Mouse (Mus musculus) limb, embryonic 15.5 days (tissue): ENCODE data around the gene Prkab1. TPM values are rescaled to one million over a fixed set of nuclear protein-coding genes. Genes with fewer than 3 reads are reported as not detected.

Source experiments
- ATAC-seq: fragments of 200-750 bp; cut with Nextera tagmentation; 2 replicates; pipeline ENCODE4 v1.8.0; 2017; ENCODE audit warnings: low read depth, moderate TSS enrichment; ENCODE audit not compliant: insufficient number of reproducible peaks, low FRiP score, low TSS enrichment
- H3K27ac ChIP-seq: fragments of 300-500 bp; sonication (generic); 2 replicates; pipeline ENCODE4 v1.5.1; 2015; ENCODE audit warnings: moderate library complexity, mild to moderate bottlenecking, inconsistent platforms
- H3K27me3 ChIP-seq: fragments of 300-500 bp; sonication (generic); 2 replicates; pipeline ENCODE4 v1.6.1; 2015; ENCODE audit warnings: inconsistent platforms
- H3K36me3 ChIP-seq: fragments of 300-500 bp; sonication (generic); 2 replicates; pipeline ENCODE4 v1.6.1; 2015; ENCODE audit warnings: inconsistent platforms
- H3K4me1 ChIP-seq: fragments of 300-500 bp; sonication (generic); 2 replicates; pipeline ENCODE4 v1.6.1; 2015; ENCODE audit warnings: inconsistent platforms
- H3K4me2 ChIP-seq: fragments of 300-500 bp; sonication (generic); 2 replicates; pipeline ENCODE4 v1.6.1; 2015; ENCODE audit warnings: mild to moderate bottlenecking, inconsistent platforms
- H3K4me3 ChIP-seq: fragments of 300-500 bp; sonication (generic); 2 replicates; pipeline ENCODE4 v1.5.1; 2015; ENCODE audit warnings: mild to moderate bottlenecking, inconsistent platforms
- H3K9ac ChIP-seq: fragments of 300-500 bp; sonication (generic); 2 replicates; pipeline ENCODE4 v1.6.1; 2015; ENCODE audit warnings: inconsistent platforms
- H3K9me3 ChIP-seq: fragments of 300-500 bp; sonication (generic); 2 replicates; pipeline ENCODE4 v1.6.1; 2016; ENCODE audit warnings: inconsistent platforms
- WGBS: fragments of 180-500 bp; shearing (Covaris S2); methylation state at CpG from one replicate; pipeline ENCODE4 v1.1.7; 2015; 5-methylcytosine and 5-hydroxymethylcytosine counted together
- polyA plus RNA-seq: library from polyadenylated mRNA; unstranded; fragments of >200 nt; fragmentation: Nextera tagmentation; extraction: Ambion mirVana; gene quantifications from 2 replicates; pipeline ENCODE4 v1.2.1, GENCODE M21; 2015

Gene Prkab1
- polyA plus RNA-seq, 1 experiment from 2014 or later, result 61.3 TPM

DNA sequence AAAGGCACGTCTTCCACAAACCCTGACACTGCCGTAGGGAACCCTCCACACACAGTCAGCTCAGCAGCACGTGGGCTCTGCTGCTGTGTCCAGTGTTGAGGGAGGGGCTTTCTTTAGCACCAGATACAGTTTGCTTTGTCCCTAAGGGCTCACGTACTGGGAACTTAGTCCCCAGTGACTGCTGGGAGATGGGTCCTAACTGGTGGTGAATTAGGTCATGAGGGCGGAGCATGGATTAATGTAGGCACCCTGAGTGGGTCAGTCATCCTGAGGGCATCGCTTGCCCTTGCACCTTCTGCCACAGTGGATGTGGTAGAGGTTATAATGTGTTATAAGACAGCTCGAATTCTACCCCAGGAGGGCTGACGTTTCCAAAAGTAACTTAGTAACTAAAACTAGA lies 6.9 kb downstream of the Prkab1 start:
- H3K9me3 ChIP-seq, result no peaks in the 10 kb centered on the region
- no peaks in the 10 kb centered on the region for H3K27me3 ChIP-seq
- no peak overlapping the region for H3K4me3 ChIP-seq
- no peak for ATAC-seq
- H3K4me1 ChIP-seq, result 0 out of 2 replicates have a peak, but pooled peaks cover 2% of the 10 kb centered on the region
- no peak overlapping the region for H3K9ac ChIP-seq
- peaks cover 96% of the 10 kb centered on the region for H3K36me3 ChIP-seq
- no peak overlapping the region for H3K27ac ChIP-seq
- H3K4me2 ChIP-seq, result no peak overlapping the region
- 91% methylated on average over 8 of the region's 8 CpGs for WGBS

DNA sequence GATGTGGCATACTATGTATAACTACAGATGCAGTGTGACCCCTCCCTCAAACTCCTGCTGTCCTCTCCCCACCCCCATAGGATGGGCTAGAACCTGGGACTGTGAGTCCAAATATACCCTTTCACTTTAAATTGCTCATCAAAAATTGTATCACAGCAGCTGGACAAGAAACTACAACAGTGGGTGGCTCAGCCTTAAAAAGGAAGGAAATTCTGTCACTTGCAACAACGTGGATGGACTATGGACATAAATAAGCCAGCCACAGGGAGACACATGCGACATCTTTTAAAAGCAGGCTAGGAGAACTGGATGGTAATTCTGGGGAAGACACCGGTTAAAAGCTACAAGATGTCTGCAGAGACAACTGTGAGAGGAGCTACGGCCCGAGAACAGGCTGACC lies 7.8 kb downstream of the Prkab1 start:
- Histone ChIP-seq H3K4me1 (no peaks in the 10 kb centered on the region), H3K4me3 (no peak overlapping the region), H3K9ac (no peak overlapping the region), H3K4me2 (no peak overlapping the region), H3K27me3 (no peaks in the 10 kb centered on the region), H3K27ac (no peak overlapping the region), H3K9me3 (no peaks in the 10 kb centered on the region), H3K36me3 (peaks cover 89% of the 10 kb centered on the region)
- WGBS, result 94% methylated on average over 5 of the region's 5 CpGs
- ATAC-seq, result no peak

DNA sequence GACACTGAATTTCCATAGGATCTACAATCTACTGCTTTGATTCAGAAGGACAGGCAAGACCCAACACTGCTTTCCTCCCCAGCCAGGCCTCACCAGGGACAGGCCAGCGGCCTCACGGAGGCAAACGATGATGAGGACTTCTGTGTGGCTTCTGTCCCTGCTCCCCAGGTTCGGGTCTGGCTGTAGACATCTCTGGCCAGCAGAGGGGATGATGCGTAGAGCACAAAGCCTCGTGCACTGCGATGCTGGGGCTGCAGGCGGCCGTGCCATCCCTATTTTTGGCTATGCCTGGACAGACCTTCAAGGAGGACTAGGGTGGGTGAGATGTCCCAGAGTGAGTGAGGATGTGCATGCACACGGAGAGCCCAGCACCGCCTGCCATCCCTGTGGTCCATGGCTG lies 10.1 kb downstream of the Prkab1 start:
- Histone ChIP-seq H3K36me3 (peaks cover 66% of the 10 kb centered on the region), H3K9ac (no peak overlapping the region), H3K27me3 (no peaks in the 10 kb centered on the region), H3K9me3 (no peaks in the 10 kb centered on the region), H3K4me1 (no peaks in the 10 kb centered on the region), H3K4me2 (no peak overlapping the region), H3K27ac (no peak overlapping the region), H3K4me3 (no peak overlapping the region)
- ATAC-seq, result no peak
- WGBS, result 93% methylated on average over 11 of the region's 11 CpGs

DNA sequence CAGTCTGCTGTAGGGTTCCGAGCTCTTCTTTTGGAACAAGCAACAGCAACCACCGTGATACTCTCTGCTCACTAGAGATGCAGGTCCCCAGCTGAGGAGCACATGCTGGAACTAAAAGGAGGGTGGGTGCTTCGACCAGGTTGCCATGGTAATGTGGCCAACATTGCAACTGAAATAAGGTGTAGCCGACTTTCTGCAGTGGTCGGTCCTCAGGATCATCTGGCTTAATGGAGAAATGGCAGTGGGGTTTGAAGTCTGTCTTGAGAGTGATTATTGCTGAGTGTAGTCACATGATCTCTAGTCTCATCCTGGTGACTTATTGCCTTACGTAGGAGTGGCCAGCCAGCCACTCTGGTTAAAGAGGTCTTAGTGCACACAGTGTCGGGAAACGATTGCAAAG lies 10.5 kb downstream of the Prkab1 start:
- H3K4me2 ChIP-seq, result no peak overlapping the region
- peaks cover 62% of the 10 kb centered on the region for H3K36me3 ChIP-seq

DNA sequence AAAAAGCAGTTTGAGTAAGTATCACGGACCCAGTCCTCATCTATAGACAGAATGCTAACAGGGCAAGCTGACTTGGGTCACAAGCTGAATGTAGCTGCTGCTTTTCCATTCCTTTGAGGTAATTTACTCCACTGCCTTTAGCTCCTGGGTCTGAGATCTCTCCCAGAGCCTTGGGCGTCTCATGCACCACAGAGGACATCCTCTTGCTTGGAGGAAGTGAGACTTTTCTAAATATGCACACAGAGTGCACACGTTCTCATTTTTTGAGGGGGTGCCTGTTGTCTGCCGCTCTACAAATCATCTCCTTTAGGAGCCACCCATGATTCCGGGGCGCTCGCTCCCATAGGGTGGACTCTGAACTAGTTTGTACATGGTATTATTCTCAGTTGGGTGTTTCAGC lies 11.8 kb downstream of the Prkab1 start:
- no peaks in the 10 kb centered on the region for H3K9me3 ChIP-seq
- no peak for ATAC-seq
- H3K4me1 ChIP-seq, result no peaks in the 10 kb centered on the region
- H3K4me3 ChIP-seq, result no peak overlapping the region
- WGBS, result 90% methylated on average over 7 of the region's 7 CpGs
- peaks cover 49% of the 10 kb centered on the region for H3K36me3 ChIP-seq
- no peak overlapping the region for H3K9ac ChIP-seq
- no peak overlapping the region for H3K27ac ChIP-seq
- H3K4me2 ChIP-seq, result no peak overlapping the region
- H3K27me3 ChIP-seq, result no peaks in the 10 kb centered on the region

More for the DNA sequence above, 10.5 kb downstream of the Prkab1 start:
- no peaks in the 10 kb centered on the region for H3K27me3 ChIP-seq
- no peak for ATAC-seq
- no peak overlapping the region for H3K27ac ChIP-seq
- no peaks in the 10 kb centered on the region for H3K4me1 ChIP-seq
- WGBS, result 84% methylated on average over 8 of the region's 8 CpGs
- no peak overlapping the region for H3K4me3 ChIP-seq
- no peaks in the 10 kb centered on the region for H3K9me3 ChIP-seq
- H3K9ac ChIP-seq, result no peak overlapping the region

DNA sequence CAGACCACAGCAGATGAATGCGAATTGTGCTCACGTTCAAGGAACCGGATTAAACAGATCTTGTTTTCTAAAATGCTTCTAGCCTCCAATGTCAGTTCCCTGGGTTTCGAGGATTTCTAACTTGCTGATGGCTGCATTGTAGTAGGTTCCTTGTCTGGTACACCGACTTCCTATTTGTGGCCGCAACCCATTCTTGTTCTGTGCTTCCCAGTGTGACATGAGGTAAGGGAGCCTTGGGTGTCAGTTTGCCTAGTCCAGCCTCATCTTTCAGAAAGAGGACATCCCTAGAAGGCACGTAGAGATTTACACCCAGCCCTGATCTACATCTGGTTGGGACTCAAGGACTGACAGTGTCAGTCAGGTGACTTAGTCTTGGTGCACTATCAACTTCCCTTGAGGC lies 12.6 kb downstream of the Prkab1 start:
- Histone ChIP-seq H3K9ac (no peak overlapping the region), H3K4me1 (no peaks in the 10 kb centered on the region), H3K4me3 (no peak overlapping the region), H3K27ac (no peak overlapping the region), H3K9me3 (no peaks in the 10 kb centered on the region), H3K4me2 (no peak overlapping the region), H3K36me3 (peaks cover 41% of the 10 kb centered on the region), H3K27me3 (no peaks in the 10 kb centered on the region)
- no peak for ATAC-seq
- WGBS, result 91% methylated on average over 7 of the region's 7 CpGs

DNA sequence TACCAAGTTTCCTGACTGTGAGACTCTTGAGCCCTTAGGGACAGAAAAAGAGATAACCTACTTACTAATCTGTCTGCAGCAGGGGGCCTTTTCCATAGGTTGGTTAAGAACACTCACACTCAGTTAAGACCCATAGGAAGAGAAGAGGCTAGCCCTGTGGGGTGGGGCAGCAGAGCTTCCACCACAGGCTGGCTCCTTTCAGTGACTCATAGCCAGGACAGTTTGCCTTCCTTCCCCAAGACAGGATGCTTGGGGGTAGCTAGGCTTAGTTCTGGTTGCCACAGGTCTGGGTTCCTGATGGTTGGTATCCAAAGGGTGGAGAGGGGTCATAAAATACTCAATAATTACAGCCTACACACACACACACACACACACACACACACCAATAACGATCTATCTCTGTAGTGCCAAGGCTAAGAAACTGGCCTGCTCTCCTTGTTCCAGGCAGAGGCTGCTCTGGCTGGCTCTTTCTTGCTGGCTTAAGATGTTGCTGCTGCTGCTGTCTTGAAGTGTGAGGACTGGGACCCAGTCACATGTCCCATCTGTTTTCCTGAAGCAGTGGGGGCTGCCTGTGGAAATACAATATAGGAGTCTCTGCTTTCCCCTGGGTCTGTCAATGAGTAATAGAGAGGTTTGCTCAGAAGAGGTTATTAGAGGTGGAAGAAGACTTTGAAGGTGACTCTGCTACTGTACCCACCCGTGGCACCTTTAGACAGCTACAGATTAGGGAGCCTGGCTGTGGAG lies 14.3 kb downstream of the Prkab1 start:
- no peaks in the 10 kb centered on the region for H3K9me3 ChIP-seq

DNA sequence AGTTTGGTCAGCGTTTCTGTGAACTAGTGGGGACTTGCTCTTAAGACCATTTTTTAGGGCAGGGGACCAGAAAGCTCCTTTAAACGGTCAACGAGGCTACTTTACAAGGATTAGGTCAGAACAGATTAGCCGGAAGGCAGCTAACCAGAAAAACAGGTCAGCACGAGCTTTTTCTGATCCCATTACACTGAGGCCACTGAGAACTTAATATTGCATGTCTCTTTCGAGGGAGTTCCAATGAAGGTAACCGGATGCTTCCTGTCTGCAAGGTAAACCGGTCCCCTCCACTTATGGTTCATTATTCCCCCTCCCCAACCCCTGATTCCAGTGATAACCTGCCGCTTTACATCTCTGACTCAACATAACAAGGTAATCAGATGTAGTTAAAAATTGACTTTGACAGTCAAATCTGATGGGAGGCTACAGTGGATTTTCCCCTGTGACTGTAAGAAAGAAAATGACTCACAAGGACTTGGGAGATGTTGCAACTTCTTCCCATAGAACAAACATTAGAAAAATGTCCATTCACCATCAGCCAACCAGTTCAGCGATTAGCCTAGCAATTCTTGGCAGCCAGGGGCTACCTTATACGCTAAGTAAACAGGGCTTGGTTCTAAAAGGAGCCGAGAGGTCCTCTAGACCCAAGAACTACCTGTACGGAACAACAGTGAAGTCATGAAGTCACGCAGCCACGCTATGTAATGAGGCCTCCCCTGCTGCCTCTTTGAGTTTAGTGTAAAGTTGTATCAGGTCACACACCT lies 15.0 kb downstream of the Prkab1 start:
- 65% methylated on average over 15 of the region's 15 CpGs for WGBS
- no peaks in the 10 kb centered on the region for H3K4me1 ChIP-seq
- H3K9ac ChIP-seq, result no peak overlapping the region
- no peak overlapping the region for H3K4me3 ChIP-seq
- no peak overlapping the region for H3K27ac ChIP-seq
- no peak for ATAC-seq
- H3K36me3 ChIP-seq, result peaks cover 17% of the 10 kb centered on the region
- H3K4me2 ChIP-seq, result no peak overlapping the region
- H3K27me3 ChIP-seq, result no peaks in the 10 kb centered on the region
- no peaks in the 10 kb centered on the region for H3K9me3 ChIP-seq

More for the DNA sequence above, 14.3 kb downstream of the Prkab1 start:
- no peaks in the 10 kb centered on the region for H3K4me1 ChIP-seq
- 52% methylated on average over 2 of the region's 2 CpGs for WGBS
- no peak overlapping the region for H3K4me3 ChIP-seq
- H3K36me3 ChIP-seq, result peaks cover 25% of the 10 kb centered on the region
- ATAC-seq, result no peak
- H3K4me2 ChIP-seq, result no peak overlapping the region
- H3K27ac ChIP-seq, result no peak overlapping the region
- no peaks in the 10 kb centered on the region for H3K27me3 ChIP-seq
- H3K9ac ChIP-seq, result no peak overlapping the region

DNA sequence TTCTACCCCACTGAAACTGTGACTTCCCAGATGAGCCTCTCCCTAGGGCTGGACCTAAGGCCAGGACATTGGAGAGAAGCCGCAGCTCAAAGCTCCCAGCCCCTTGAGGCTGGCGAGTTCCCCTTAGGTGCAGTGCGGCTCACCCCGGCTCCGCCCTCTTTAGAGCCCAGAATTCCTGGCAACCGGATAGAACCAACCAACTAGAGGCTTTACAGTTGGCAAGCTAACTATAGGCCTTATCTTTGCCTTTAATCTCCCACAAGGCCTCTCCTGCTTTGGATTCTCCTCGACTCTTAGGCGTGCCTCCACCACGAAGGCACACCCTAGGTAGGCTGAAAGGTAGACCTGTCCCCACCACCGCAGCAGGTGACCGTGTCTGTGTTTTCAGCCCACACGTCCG lies 16.6 kb downstream of the Prkab1 start:
- Histone ChIP-seq H3K4me2 (no peak overlapping the region), H3K9ac (no peak overlapping the region), H3K9me3 (no peaks in the 10 kb centered on the region), H3K4me1 (no peaks in the 10 kb centered on the region), H3K4me3 (no peak overlapping the region), H3K36me3 (peaks cover 2% of the 10 kb centered on the region; the same call in 1 of the 2 replicates), H3K27ac (no peak overlapping the region), H3K27me3 (no peaks in the 10 kb centered on the region)
- no peak for ATAC-seq
- 78% methylated on average over 13 of the region's 13 CpGs for WGBS

DNA sequence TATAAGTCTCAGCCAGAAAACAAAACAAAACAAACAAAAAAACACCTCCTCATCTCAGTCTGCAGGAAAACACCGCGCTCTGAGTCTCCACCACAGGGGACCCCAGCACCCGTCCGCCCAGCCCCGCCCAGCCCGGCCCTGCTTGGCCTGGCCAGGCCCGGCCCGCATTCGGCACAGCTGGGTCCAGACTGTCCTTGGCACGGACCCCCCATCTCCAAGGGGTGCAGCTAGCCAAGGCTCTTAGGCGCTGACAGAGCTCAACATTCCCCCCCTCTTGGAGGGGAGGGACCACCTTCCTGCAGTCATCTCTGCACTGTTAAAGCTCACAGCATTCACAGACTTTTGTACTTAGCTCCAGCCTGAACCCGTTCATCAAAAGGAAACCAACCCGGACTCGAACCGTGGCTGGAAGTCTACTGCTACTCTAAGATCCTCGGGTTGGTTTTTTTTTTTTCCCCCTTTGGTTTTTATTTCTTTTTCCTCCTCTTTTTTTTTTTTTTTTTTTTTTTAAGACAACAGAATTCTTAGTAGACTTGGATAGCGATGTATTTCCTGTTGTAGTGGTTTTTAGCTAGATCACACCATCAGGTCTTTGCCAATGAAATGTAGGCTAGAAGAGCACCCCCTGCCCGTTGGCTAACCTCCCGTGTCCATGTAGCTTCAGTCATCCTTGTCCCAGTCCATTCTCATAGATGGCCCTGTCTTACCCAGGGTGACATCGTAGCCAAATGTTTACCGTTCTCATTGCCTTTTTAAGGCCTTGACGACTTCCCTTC lies 17.8 kb downstream of the Prkab1 start:
- no peaks in the 10 kb centered on the region for H3K36me3 ChIP-seq
- no peak overlapping the region for H3K27ac ChIP-seq
- H3K4me1 ChIP-seq, result no peaks in the 10 kb centered on the region
- no peak overlapping the region for H3K4me3 ChIP-seq
- H3K4me2 ChIP-seq, result no peak overlapping the region
- H3K9me3 ChIP-seq, result no peaks in the 10 kb centered on the region
- no peak overlapping the region for H3K9ac ChIP-seq
- no peak for ATAC-seq
- 66% methylated on average over 22 of the region's 22 CpGs for WGBS
- H3K27me3 ChIP-seq, result no peaks in the 10 kb centered on the region

DNA sequence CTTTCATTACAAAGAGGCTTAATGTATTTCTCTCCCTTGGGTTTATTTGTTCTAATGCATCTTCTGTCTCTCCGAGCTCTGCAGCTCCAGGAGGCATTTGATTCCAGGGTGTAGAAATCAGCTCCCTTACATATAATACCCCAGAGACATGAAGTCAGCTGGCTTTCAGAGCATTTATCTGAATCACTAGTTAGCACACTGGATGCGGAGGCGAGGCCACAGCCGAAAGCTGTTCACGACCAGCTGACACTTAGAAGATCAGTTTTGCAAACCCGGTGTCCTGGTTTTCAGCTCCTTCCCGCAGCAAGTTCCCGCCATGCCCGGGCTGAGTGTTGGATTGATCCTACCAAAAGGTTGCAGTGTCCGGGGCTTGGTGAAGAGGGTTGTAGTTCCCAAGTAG lies 20.0 kb downstream of the Prkab1 start:
- no peaks in the 10 kb centered on the region for H3K36me3 ChIP-seq

DNA sequence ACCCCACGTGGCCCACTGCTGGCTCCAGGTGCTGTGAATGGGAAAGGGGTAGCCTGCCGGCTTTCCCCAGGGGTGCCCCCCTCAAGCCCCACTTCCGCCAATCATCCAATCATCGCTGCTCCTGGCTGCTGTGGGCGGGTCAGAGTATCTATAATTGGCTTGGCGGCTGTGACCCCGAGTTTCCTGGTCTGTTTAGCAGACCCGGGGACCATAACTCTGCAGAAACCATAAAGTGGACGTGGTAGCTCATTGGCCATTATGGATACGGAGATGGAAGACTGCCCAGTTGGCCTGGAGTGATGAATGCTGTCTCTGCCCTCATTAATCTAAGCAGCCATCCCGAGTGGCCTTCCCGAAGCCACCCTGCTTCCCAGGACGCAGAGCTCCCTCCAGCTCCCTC lies 20.5 kb downstream of the Prkab1 start:
- 47% methylated on average over 13 of the region's 13 CpGs for whole genome bisulfite sequencing
- no peak for ATAC-seq

More for the DNA sequence above, 20.0 kb downstream of the Prkab1 start:
- Histone ChIP-seq H3K9ac (no peak overlapping the region), H3K9me3 (no peaks in the 10 kb centered on the region), H3K4me3 (no peak overlapping the region), H3K27me3 (no peaks in the 10 kb centered on the region), H3K4me2 (no peak overlapping the region), H3K27ac (no peak overlapping the region), H3K4me1 (no peaks in the 10 kb centered on the region)
- ATAC-seq, result no peak
- 83% methylated on average over 10 of the region's 10 CpGs for WGBS

More for the DNA sequence above, 20.5 kb downstream of the Prkab1 start:
- H3K27me3 ChIP-seq, result no peaks in the 10 kb centered on the region
- no peak overlapping the region for H3K9ac ChIP-seq
- H3K27ac ChIP-seq, result no peak overlapping the region
- H3K4me2 ChIP-seq, result no peak overlapping the region
- no peaks in the 10 kb centered on the region for H3K36me3 ChIP-seq
- no peaks in the 10 kb centered on the region for H3K9me3 ChIP-seq
- H3K4me1 ChIP-seq, result no peaks in the 10 kb centered on the region
- no peak overlapping the region for H3K4me3 ChIP-seq
